Mouse (Mus musculus): ENCODE measurements at regions not wholly inside any gene's neighbourhood (a gene's known extent, or its start where the extent isn't known, plus 50 kb on each side); places are given as distances from the start of the nearest gene placed in this dataset.

- Histone ChIP-seq H3K4me1 (ENCODE audit: control insufficient read depth, insufficient read depth, low read length) (peaks cover 9% of the 10 kb centered on the region), H3K9ac (ENCODE audit: low read length) (peak overlapping the region; percentile 56), H3K27me3 (ENCODE audit: control insufficient read depth, insufficient read depth, low read length) (no peaks in the 10 kb centered on the region), H3K27ac (ENCODE audit: low read length) (no peak overlapping the region), H3K4me2 (ENCODE audit: low read depth, low read length) (peak overlapping the region; percentile 72), H3K4me3 (replicated peaks; ENCODE audit: low read length) (peak overlapping the region; percentile 40), H3K36me3 (ENCODE audit: control insufficient read depth, insufficient read depth, low read length) (no peaks in the 10 kb centered on the region), H3K9me3 (replicated peaks; ENCODE audit: control insufficient read depth, low read length) (0 out of 2 replicates have a peak, but pooled peaks cover 4% of the 10 kb centered on the region)
- ATAC-seq (ENCODE audit: insufficient read depth, low FRiP score): no peak
- 2% methylated on average over 38 of the region's 38 CpGs for WGBS
These were observed 92.1 kb downstream of the Foxi3 start for GRCm38 (mm10) chr6:71048199-71049094.

GRCm38 (mm10) chr6:71050248-71050647 is 93.9 kb downstream of the Foxi3 start:
- H3K4me1 ChIP-seq (ENCODE audit: control insufficient read depth, insufficient read depth, low read length): peaks cover 9% of the 10 kb centered on the region
- no peak overlapping the region for H3K27ac ChIP-seq (ENCODE audit: low read length)
- no peaks in the 10 kb centered on the region for H3K36me3 ChIP-seq (ENCODE audit: control insufficient read depth, insufficient read depth, low read length)
- no peak for ATAC-seq (ENCODE audit: insufficient read depth, low FRiP score)
- no peak overlapping the region for H3K4me3 ChIP-seq (replicated peaks; ENCODE audit: low read length)
- 0 out of 2 replicates have a peak, but pooled peaks cover 4% of the 10 kb centered on the region for H3K9me3 ChIP-seq (replicated peaks; ENCODE audit: control insufficient read depth, low read length)
- H3K4me2 ChIP-seq (ENCODE audit: low read depth, low read length): no peak overlapping the region
- WGBS: 36% methylated on average over 5 of the region's 5 CpGs
- H3K27me3 ChIP-seq (ENCODE audit: control insufficient read depth, insufficient read depth, low read length): no peaks in the 10 kb centered on the region
- no peak overlapping the region for H3K9ac ChIP-seq (ENCODE audit: low read length)

GRCm38 (mm10) chr6:71050754-71051213 is 93.5 kb downstream of the Thnsl2 start:
- no peak overlapping the region for H3K4me2 ChIP-seq (ENCODE audit: low read depth, low read length)
- 14% methylated on average over 14 of the region's 14 CpGs for WGBS
- no peaks in the 10 kb centered on the region for H3K36me3 ChIP-seq (ENCODE audit: control insufficient read depth, insufficient read depth, low read length)
- no peaks in the 10 kb centered on the region for H3K27me3 ChIP-seq (ENCODE audit: control insufficient read depth, insufficient read depth, low read length)
- H3K4me1 ChIP-seq (ENCODE audit: control insufficient read depth, insufficient read depth, low read length): peaks cover 9% of the 10 kb centered on the region
- no peak overlapping the region for H3K27ac ChIP-seq (ENCODE audit: low read length)
- no peak overlapping the region for H3K4me3 ChIP-seq (replicated peaks; ENCODE audit: low read length)
- no peak for ATAC-seq (ENCODE audit: insufficient read depth, low FRiP score)
- H3K9ac ChIP-seq (ENCODE audit: low read length): no peak overlapping the region
- 0 out of 2 replicates have a peak, but pooled peaks cover 4% of the 10 kb centered on the region for H3K9me3 ChIP-seq (replicated peaks; ENCODE audit: control insufficient read depth, low read length)

- Histone ChIP-seq H3K4me3 (replicated peaks; ENCODE audit: low read length) (no peak overlapping the region), H3K27ac (ENCODE audit: low read length) (no peak overlapping the region), H3K27me3 (ENCODE audit: control insufficient read depth, insufficient read depth, low read length) (no peaks in the 10 kb centered on the region), H3K4me2 (ENCODE audit: low read depth, low read length) (no peak overlapping the region), H3K36me3 (ENCODE audit: control insufficient read depth, insufficient read depth, low read length) (no peaks in the 10 kb centered on the region), H3K9ac (ENCODE audit: low read length) (no peak overlapping the region), H3K4me1 (ENCODE audit: control insufficient read depth, insufficient read depth, low read length) (no peaks in the 10 kb centered on the region), H3K9me3 (replicated peaks; ENCODE audit: control insufficient read depth, low read length) (no peaks in the 10 kb centered on the region)
- no peak for ATAC-seq (ENCODE audit: insufficient read depth, low FRiP score)
- 45% methylated on average over 6 of the region's 6 CpGs for WGBS
These were observed 86.9 kb downstream of the Thnsl2 start for GRCm38 (mm10) chr6:71057209-71057858.

GRCm38 (mm10) chr6:71060116-71060515 is 84.1 kb downstream of the Thnsl2 start:
- Histone ChIP-seq H3K27me3 (ENCODE audit: control insufficient read depth, insufficient read depth, low read length) (no peaks in the 10 kb centered on the region; the same call in 1 of the 2 replicates), H3K4me2 (ENCODE audit: low read depth, low read length) (no peak overlapping the region), H3K36me3 (ENCODE audit: control insufficient read depth, insufficient read depth, low read length) (no peaks in the 10 kb centered on the region), H3K27ac (ENCODE audit: low read length) (no peak overlapping the region), H3K4me3 (replicated peaks; ENCODE audit: low read length) (no peak overlapping the region), H3K4me1 (ENCODE audit: control insufficient read depth, insufficient read depth, low read length) (no peaks in the 10 kb centered on the region), H3K9me3 (replicated peaks; ENCODE audit: control insufficient read depth, low read length) (no peaks in the 10 kb centered on the region), H3K9ac (ENCODE audit: low read length) (no peak overlapping the region)
- WGBS: 47% methylated on average over 7 of the region's 7 CpGs
- ATAC-seq (ENCODE audit: insufficient read depth, low FRiP score): no peak

GRCm38 (mm10) chr6:71062980-71063379 is 81.3 kb downstream of the Thnsl2 start:
- H3K9me3 ChIP-seq (replicated peaks; ENCODE audit: control insufficient read depth, low read length): no peaks in the 10 kb centered on the region
- no peaks in the 10 kb centered on the region; the same call in 1 of the 2 replicates for H3K27me3 ChIP-seq (ENCODE audit: control insufficient read depth, insufficient read depth, low read length)
- no peak overlapping the region for H3K27ac ChIP-seq (ENCODE audit: low read length)
- no peaks in the 10 kb centered on the region for H3K4me1 ChIP-seq (ENCODE audit: control insufficient read depth, insufficient read depth, low read length)
- WGBS: 79% methylated on average over 4 of the region's 4 CpGs
- no peak overlapping the region for H3K4me3 ChIP-seq (replicated peaks; ENCODE audit: low read length)
- H3K9ac ChIP-seq (ENCODE audit: low read length): no peak overlapping the region
- H3K36me3 ChIP-seq (ENCODE audit: control insufficient read depth, insufficient read depth, low read length): no peaks in the 10 kb centered on the region
- no peak for ATAC-seq (ENCODE audit: insufficient read depth, low FRiP score)
- no peak overlapping the region for H3K4me2 ChIP-seq (ENCODE audit: low read depth, low read length)

GRCm38 (mm10) chr6:71065428-71065827 is 78.8 kb downstream of the Thnsl2 start:
- 37% methylated on average over 6 of the region's 6 CpGs for WGBS
- H3K27me3 ChIP-seq (ENCODE audit: control insufficient read depth, insufficient read depth, low read length): no peaks in the 10 kb centered on the region; the same call in 1 of the 2 replicates
- no peaks in the 10 kb centered on the region for H3K9me3 ChIP-seq (replicated peaks; ENCODE audit: control insufficient read depth, low read length)
- H3K9ac ChIP-seq (ENCODE audit: low read length): no peak overlapping the region
- no peak overlapping the region for H3K27ac ChIP-seq (ENCODE audit: low read length)
- no peak overlapping the region for H3K4me2 ChIP-seq (ENCODE audit: low read depth, low read length)
- no peak overlapping the region for H3K4me3 ChIP-seq (replicated peaks; ENCODE audit: low read length)
- no peak for ATAC-seq (ENCODE audit: insufficient read depth, low FRiP score)
- H3K36me3 ChIP-seq (ENCODE audit: control insufficient read depth, insufficient read depth, low read length): no peaks in the 10 kb centered on the region
- H3K4me1 ChIP-seq (ENCODE audit: control insufficient read depth, insufficient read depth, low read length): no peaks in the 10 kb centered on the region

GRCm38 (mm10) chr6:71069229-71069628 is 75.0 kb downstream of the Thnsl2 start:
- ATAC-seq (ENCODE audit: insufficient read depth, low FRiP score): no peak

GRCm38 (mm10) chr6:71074789-71075191 is 69.4 kb downstream of the Thnsl2 start:
- no peaks in the 10 kb centered on the region for H3K9me3 ChIP-seq (replicated peaks; ENCODE audit: control insufficient read depth, low read length)
- no peak for ATAC-seq (ENCODE audit: insufficient read depth, low FRiP score)
- no peak overlapping the region for H3K27ac ChIP-seq (ENCODE audit: low read length)
- no peak overlapping the region for H3K9ac ChIP-seq (ENCODE audit: low read length)
- no peak overlapping the region for H3K4me2 ChIP-seq (ENCODE audit: low read depth, low read length)
- no peak overlapping the region for H3K4me3 ChIP-seq (replicated peaks; ENCODE audit: low read length)
- WGBS: 39% methylated on average over 5 of the region's 5 CpGs
- no peaks in the 10 kb centered on the region for H3K4me1 ChIP-seq (ENCODE audit: control insufficient read depth, insufficient read depth, low read length)
- no peaks in the 10 kb centered on the region for H3K27me3 ChIP-seq (ENCODE audit: control insufficient read depth, insufficient read depth, low read length)
- no peaks in the 10 kb centered on the region for H3K36me3 ChIP-seq (ENCODE audit: control insufficient read depth, insufficient read depth, low read length)

More at GRCm38 (mm10) chr6:71069229-71069628, 75.0 kb downstream of the Thnsl2 start:
- H3K4me1 ChIP-seq (ENCODE audit: control insufficient read depth, insufficient read depth, low read length): no peaks in the 10 kb centered on the region
- H3K36me3 ChIP-seq (ENCODE audit: control insufficient read depth, insufficient read depth, low read length): no peaks in the 10 kb centered on the region
- H3K9ac ChIP-seq (ENCODE audit: low read length): no peak overlapping the region
- 51% methylated on average over 4 of the region's 4 CpGs for WGBS
- H3K27me3 ChIP-seq (ENCODE audit: control insufficient read depth, insufficient read depth, low read length): no peaks in the 10 kb centered on the region; the same call in 1 of the 2 replicates
- H3K27ac ChIP-seq (ENCODE audit: low read length): no peak overlapping the region
- H3K9me3 ChIP-seq (replicated peaks; ENCODE audit: control insufficient read depth, low read length): no peaks in the 10 kb centered on the region
- no peak overlapping the region for H3K4me2 ChIP-seq (ENCODE audit: low read depth, low read length)
- no peak overlapping the region for H3K4me3 ChIP-seq (replicated peaks; ENCODE audit: low read length)
